Comparison of ENCODE assay signal across 8 mouse cellular contexts in the genomic region with DNA sequence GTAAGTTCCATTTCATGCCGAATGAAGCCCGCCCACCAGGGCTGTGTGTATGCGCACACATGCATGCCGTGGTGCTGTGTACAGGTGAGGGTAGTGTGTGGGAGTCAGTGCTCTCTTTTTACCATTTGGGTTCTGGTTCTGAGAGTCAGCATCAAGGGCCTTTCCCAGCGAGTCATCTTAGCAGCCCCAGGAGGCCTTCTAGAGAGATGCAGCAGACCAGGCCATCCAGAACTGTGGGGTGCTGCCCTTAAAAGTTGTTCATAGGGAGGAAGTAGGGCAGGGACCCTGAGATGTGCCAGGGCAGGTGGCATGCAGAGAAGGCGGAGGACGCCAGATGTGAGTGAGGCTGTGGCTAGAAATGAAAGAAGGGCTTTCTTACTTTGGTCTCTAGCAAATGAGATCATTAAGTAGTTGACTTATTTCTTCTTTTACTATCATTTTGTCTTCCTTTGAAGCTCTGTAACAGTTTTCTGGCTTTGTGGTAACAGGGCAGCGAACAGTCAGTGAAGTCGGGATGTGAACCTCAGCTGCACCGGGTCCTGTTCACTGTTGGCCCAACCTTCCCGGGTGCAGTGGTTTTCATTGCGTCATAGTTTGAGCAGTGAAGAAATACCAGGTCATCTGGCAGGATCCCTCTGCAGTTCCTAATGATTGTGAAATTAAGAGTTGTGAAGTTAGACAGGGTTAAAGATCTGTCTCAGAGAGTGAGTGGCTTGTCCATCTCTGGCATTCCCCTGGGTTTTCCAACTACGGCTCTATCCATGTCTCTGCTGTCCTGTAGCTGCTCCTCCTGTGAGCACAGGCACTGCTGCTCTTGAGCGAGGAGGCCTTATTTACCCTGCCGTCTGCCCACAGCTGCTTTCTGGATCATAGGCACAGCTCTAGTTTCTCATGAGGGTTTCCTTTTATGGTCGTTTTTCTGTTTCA. TPM values are rescaled to one million over a fixed set of nuclear protein-coding genes. Genes with fewer than 3 reads are reported as not detected.
DNase-seq lines count a peak whose midpoint lies in the region; TF ChIP-seq lines count a peak whose summit lies in the region.

No protein-coding gene starts in this region.

- H3K36me3 ChIP-seq in macrophage (ENCODE audit: inconsistent target) = peaks cover 29% of the 10 kb centered on the region

- 34% methylated on average over 16 of the region's 16 CpGs for WGBS in macrophage (ENCODE audit: missing documents)

- DNase-seq in layer of hippocampus, adult 2 months (ENCODE audit: low spot score in 2 of 2) = no peak
- DNase-seq in layer of hippocampus, postnatal 14 days (ENCODE audit: low spot score in 2 of 2) = no peak
- peak; percentile 19 for DNase-seq in heart, postnatal 25 days (ENCODE audit: low spot score)
- peak; percentile 75 to 84 for DNase-seq in thymus, postnatal 36 days
- no peak for DNase-seq in right cerebral cortex, postnatal 14 days
- no peak for DNase-seq in ovary, postnatal 14 days (ENCODE audit: low spot score)
- no peak for DNase-seq in embryo, embryonic 10.5 days (ENCODE audit: low spot score)

- intact Hi-C loops in heart, postnatal 25 days (cut with DNase I) = no loop called here

- H3K79me2 ChIP-seq in macrophage (ENCODE audit: inconsistent target) = peaks cover 100% of the 10 kb centered on the region

- no peak overlapping the region for H3K4me3 ChIP-seq in layer of hippocampus, adult 2 months
- no peak overlapping the region for H3K4me3 ChIP-seq in macrophage (ENCODE audit: inconsistent target)

- peak overlapping the region; percentile 70 for H3K27ac ChIP-seq in layer of hippocampus, adult 2 months
- peak overlapping the region; percentile 37 for H3K27ac ChIP-seq in macrophage

- TF ChIP-seq CTCF in layer of hippocampus, adult 2 months (conservative IDR thresholded peaks at IDR 0.05) = no peak

RNA-seq across cellular contexts. Expression of a gene that starts 7.6 kb away (rescaled TPM):
- 10 to 100 TPM; 13.3 to 17.2 TPM for total RNA-seq in layer of hippocampus, adult 2 months (2021)
- 10 to 100 TPM; 19.6 to 28.9 TPM for total RNA-seq in layer of hippocampus, postnatal 14 days (2021)
- 10 to 100 TPM; 12.3 to 14.1 TPM for total RNA-seq in heart, postnatal 25 days (2021)
- total RNA-seq in macrophage (2018; cell fraction: chromatin; rRNA removed) = 100 to 1,000 TPM in 19 of 26 experiments, 10 to 100 TPM in 7; 62.0 to 253 (median 163) TPM
- total RNA-seq in macrophage (2018; cell fraction: cytosol; rRNA removed) = 100 to 1,000 TPM in 13 of 26 experiments, 10 to 100 TPM in 13; 62.6 to 173 (median 103) TPM
- 100 to 1,000 TPM; 110 to 262 (median 169) TPM for total RNA-seq in macrophage (2018; cell fraction: nucleus; rRNA removed)
- polyA plus RNA-seq in macrophage (2018) = 91.9 to 108 TPM (median 94.0 TPM) in 3 replicates

RNA-seq across cellular contexts. Expression of a gene that starts 53.1 kb away (rescaled TPM):
- 100 to 1,000 TPM; 202 to 216 TPM for total RNA-seq in layer of hippocampus, adult 2 months (2021)
- total RNA-seq in layer of hippocampus, postnatal 14 days (2021) = 100 to 1,000 TPM; 188 to 200 TPM
- 10 to 100 TPM; 86.9 to 92.9 TPM for total RNA-seq in heart, postnatal 25 days (2021)
- total RNA-seq in macrophage (2018; cell fraction: chromatin; rRNA removed) = 10 to 100 TPM; 14.0 to 76.4 (median 31.9) TPM
- total RNA-seq in macrophage (2018; cell fraction: cytosol; rRNA removed) = 100 to 1,000 TPM; 109 to 286 (median 176) TPM
- 100 to 1,000 TPM in 2 of 26 experiments, 10 to 100 TPM in 24; 39.2 to 153 (median 70.2) TPM for total RNA-seq in macrophage (2018; cell fraction: nucleus; rRNA removed)
- 194 to 269 TPM (median 210 TPM) in 3 replicates for polyA plus RNA-seq in macrophage (2018)

Comparison
In these comparisons a context has a peak if more than half of its experiments do, and no peak if none do; other contexts are left out.
1. DNase-seq: peak in heart, postnatal 25 days (single experiment) and thymus, postnatal 36 days (2 of 2); none in layer of hippocampus, adult 2 months (0 of 2), layer of hippocampus, postnatal 14 days (0 of 2), right cerebral cortex, postnatal 14 days (single experiment), ovary, postnatal 14 days (single experiment) and embryo, embryonic 10.5 days (single experiment).